Mouse (Mus musculus): ENCODE results near the gene Apon.

GRCm38 (mm10) chr10:128211390-128212108 is 42.3 kb upstream of the Apon start, which contains the start of gene Spryd4:
- peak; percentile 79 for TF ChIP-seq POLR2A (IDR thresholded peaks at IDR 0.05; ENCODE audit: extremely low read depth, insufficient read depth, low read length)
- TF ChIP-seq CTCF (IDR thresholded peaks at IDR 0.05; ENCODE audit: extremely low read depth, insufficient read depth, low read length): no peak
